Mouse (Mus musculus) liver, postnatal 0 days (tissue): ENCODE measurements at regions not wholly inside any gene's neighbourhood (a gene's known extent, or its start where the extent isn't known, plus 50 kb on each side); places are given as distances from the start of the nearest gene placed in this dataset.
A peak's percentile ranks its signal among the peaks of the same experiment; 100 is the strongest.

Experiments used
- ATAC-seq: fragments of 200-750 bp; cut with Nextera tagmentation; 2 replicates; pipeline ENCODE4 v1.8.0; 2017; ENCODE audit warnings: mild to moderate bottlenecking, moderate library complexity
- DNase-seq: peaks from one replicate; pipeline ENCODE4 v3.0.0-alpha.2; 2016
- H3K27ac ChIP-seq: fragments of 300-500 bp; sonication (generic); 2 replicates; pipeline ENCODE4 v1.5.1; 2014; ENCODE audit warnings: antibody characterized with exemption, moderate library complexity, mild to moderate bottlenecking, low read depth
- H3K27me3 ChIP-seq: fragments of 300-500 bp; sonication (generic); 2 replicates; pipeline ENCODE4 v1.6.1; 2014; ENCODE audit warnings: low read length, control low read depth, mixed read lengths; ENCODE audit not compliant: insufficient read depth
- H3K36me3 ChIP-seq: fragments of 300-500 bp; sonication (generic); replicated peaks from 2 replicates; pipeline ENCODE4 v1.6.1; 2014; ENCODE audit warnings: mild to moderate bottlenecking, control low read depth, low read length, moderate library complexity, mixed read lengths; ENCODE audit not compliant: insufficient read depth
- H3K4me1 ChIP-seq: fragments of 300-500 bp; sonication (generic); 2 replicates; pipeline ENCODE4 v1.6.1; 2014; ENCODE audit warnings: antibody characterized with exemption, mild to moderate bottlenecking, control low read depth; ENCODE audit not compliant: insufficient read depth
- H3K4me2 ChIP-seq: fragments of 300-500 bp; sonication (generic); 2 replicates; pipeline ENCODE4 v1.6.1; 2014; ENCODE audit warnings: low read depth, mild to moderate bottlenecking, low read length, moderate library complexity, mixed read lengths
- H3K4me3 ChIP-seq: fragments of 300-500 bp; sonication (generic); 2 replicates; pipeline ENCODE4 v1.5.1; 2014; ENCODE audit warnings: low read depth, low read length
- H3K9ac ChIP-seq: fragments of 300-500 bp; sonication (generic); replicated peaks from 2 replicates; pipeline ENCODE4 v1.6.1; 2014; ENCODE audit warnings: mild to moderate bottlenecking, moderate library complexity
- H3K9me3 ChIP-seq: fragments of 300-500 bp; sonication (generic); 2 replicates; pipeline ENCODE4 v1.6.1; 2016; ENCODE audit warnings: mild to moderate bottlenecking, control low read depth, low read length, mixed read lengths
- CTCF ChIP-seq: sonication (generic); IDR thresholded peaks from 2 replicates; pipeline ENCODE4 v1.5.1; 2016; ENCODE audit warnings: antibody characterized with exemption, low read depth
- EP300 ChIP-seq: IDR thresholded peaks from 2 replicates; pipeline ENCODE4 v1.6.1; 2016; ENCODE audit warnings: antibody characterized with exemption, low read depth, mild to moderate bottlenecking
- WGBS: fragments of 180-500 bp; shearing (Covaris S2); extraction: QIAGEN DNeasy Blood & Tissue Kit; methylation state at CpG from one replicate; pipeline ENCODE4 v1.1.7; 2014; ENCODE audit not compliant: insufficient replicate concordance; 5-methylcytosine and 5-hydroxymethylcytosine counted together

GRCm38 (mm10) chr5:37903861-37904260 is 79.5 kb upstream of the Msx1 start:
- H3K9ac ChIP-seq, result no peak overlapping the region
- DNase-seq (no peak), ATAC-seq (no peak)
- no peak for TF ChIP-seq CTCF
- TF ChIP-seq EP300, result no peak
- no peaks in the 10 kb centered on the region for H3K4me1 ChIP-seq
- H3K27me3 ChIP-seq, result peaks cover 26% of the 10 kb centered on the region
- H3K4me3 ChIP-seq, result no peak overlapping the region
- no peaks in the 10 kb centered on the region for H3K9me3 ChIP-seq
- H3K36me3 ChIP-seq, result no peaks in the 10 kb centered on the region
- no peak overlapping the region for H3K27ac ChIP-seq
- WGBS, result 51% methylated on average over 3 of the region's 3 CpGs
- H3K4me2 ChIP-seq, result no peak overlapping the region

GRCm38 (mm10) chr5:37902741-37903140 is 78.4 kb upstream of the Msx1 start:
- Histone ChIP-seq H3K27me3 (peaks cover 26% of the 10 kb centered on the region), H3K36me3 (no peaks in the 10 kb centered on the region), H3K4me2 (no peak overlapping the region), H3K4me3 (no peak overlapping the region), H3K4me1 (no peaks in the 10 kb centered on the region), H3K9ac (no peak overlapping the region), H3K9me3 (no peaks in the 10 kb centered on the region), H3K27ac (no peak overlapping the region)
- no peak for DNase-seq
- no peak for ATAC-seq
- TF ChIP-seq EP300 (no peak), CTCF (no peak)
- WGBS, result 72% methylated on average over 2 of the region's 2 CpGs

- H3K36me3 ChIP-seq, result no peaks in the 10 kb centered on the region
- no peak overlapping the region for H3K4me2 ChIP-seq
- no peak overlapping the region for H3K4me3 ChIP-seq
- peaks cover 28% of the 10 kb centered on the region for H3K27me3 ChIP-seq
- no peak for ATAC-seq
- H3K9ac ChIP-seq, result no peak overlapping the region
- TF ChIP-seq CTCF, result no peak
- no peak for TF ChIP-seq EP300
- no peaks in the 10 kb centered on the region for H3K4me1 ChIP-seq
- 4% methylated on average over 16 of the region's 16 CpGs for WGBS
- no peak for DNase-seq
- H3K27ac ChIP-seq, result no peak overlapping the region
- H3K9me3 ChIP-seq, result no peaks in the 10 kb centered on the region
Measured at GRCm38 (mm10) chr5:37901861-37902291, 77.5 kb upstream of the Msx1 start.

- Histone ChIP-seq H3K9me3 (no peaks in the 10 kb centered on the region), H3K4me3 (no peak overlapping the region), H3K4me2 (no peak overlapping the region), H3K4me1 (peaks cover 3% of the 10 kb centered on the region; the same call in 1 of the 2 replicates), H3K9ac (no peak overlapping the region), H3K27me3 (peaks cover 53% of the 10 kb centered on the region), H3K27ac (no peak overlapping the region), H3K36me3 (no peaks in the 10 kb centered on the region)
- ATAC-seq (no peak), DNase-seq (no peak)
- no peak for TF ChIP-seq EP300
- no peak for TF ChIP-seq CTCF
- WGBS, result 67% methylated on average over 12 of the region's 12 CpGs
Measured at GRCm38 (mm10) chr5:37898041-37898615, 73.7 kb upstream of the Msx1 start.

- H3K4me1 ChIP-seq, result peaks cover 3% of the 10 kb centered on the region; the same call in 1 of the 2 replicates
- no peak for TF ChIP-seq EP300
- no peak for TF ChIP-seq CTCF
- no peak for ATAC-seq
- peaks cover 54% of the 10 kb centered on the region for H3K27me3 ChIP-seq
- no peak overlapping the region for H3K4me2 ChIP-seq
- H3K27ac ChIP-seq, result no peak overlapping the region
- 70% methylated on average over 6 of the region's 6 CpGs for WGBS
- no peak for DNase-seq
- H3K9ac ChIP-seq, result no peak overlapping the region
- H3K36me3 ChIP-seq, result no peaks in the 10 kb centered on the region
- H3K9me3 ChIP-seq, result no peaks in the 10 kb centered on the region
- H3K4me3 ChIP-seq, result no peak overlapping the region
Measured at GRCm38 (mm10) chr5:37897501-37897900, 73.1 kb upstream of the Msx1 start.

GRCm38 (mm10) chr5:37895441-37896336 is 71.3 kb upstream of the Msx1 start:
- H3K27ac ChIP-seq, result no peak overlapping the region
- 8% methylated on average over 19 of the region's 19 CpGs for WGBS
- H3K4me2 ChIP-seq, result no peak overlapping the region
- DNase-seq, result no peak
- TF ChIP-seq EP300 (no peak), CTCF (0 out of 2 replicates have a peak, but pooled peaks have one; percentile 5)
- peaks cover 55% of the 10 kb centered on the region for H3K27me3 ChIP-seq
- H3K4me3 ChIP-seq, result no peak overlapping the region
- H3K4me1 ChIP-seq, result peaks cover 3% of the 10 kb centered on the region; the same call in 1 of the 2 replicates
- ATAC-seq, result no peak
- no peaks in the 10 kb centered on the region for H3K36me3 ChIP-seq
- H3K9ac ChIP-seq, result no peak overlapping the region
- no peaks in the 10 kb centered on the region for H3K9me3 ChIP-seq
